Mouse (Mus musculus): Measurements from ENCODE around the gene C130050O18Rik. TPM values are rescaled to one million over a fixed set of nuclear protein-coding genes. Genes with fewer than 3 reads are reported as not detected.
"Not testable (repeated sequence)": the region's sequence is repeated elsewhere in the genome, so short reads cannot be mapped to it uniquely, and the experiment has no call there.

The C130050O18Rik gene
- polyA plus RNA-seq, 1 experiment from 2014 or later, result 0.92 TPM

GRCm38 (mm10) chr5:139387329-139388194 is 17.5 kb upstream of the C130050O18Rik start:
- H3K9me3 ChIP-seq (ENCODE audit: low read length), result no peaks in the 10 kb centered on the region
- H3K4me2 ChIP-seq (replicated peaks; ENCODE audit: low read depth, low read length), result no peak overlapping the region
- 63% methylated on average over 10 of the region's 10 CpGs for WGBS
- no peaks in the 10 kb centered on the region for H3K27me3 ChIP-seq (ENCODE audit: insufficient read depth, low read length)
- no peak for ATAC-seq (ENCODE audit: low FRiP score, low TSS enrichment)
- peaks cover 73% of the 10 kb centered on the region for H3K4me1 ChIP-seq (ENCODE audit: insufficient read depth, low read length)
- no peak overlapping the region for H3K4me3 ChIP-seq (ENCODE audit: low read length)
- no peak overlapping the region for H3K9ac ChIP-seq (replicated peaks; ENCODE audit: low read length)
- H3K27ac ChIP-seq (ENCODE audit: low read length), result peak overlapping the region; percentile 87
- peaks cover 3% of the 10 kb centered on the region; the same call in 1 of the 2 replicates for H3K36me3 ChIP-seq (ENCODE audit: insufficient read depth, low read length)

- H3K4me3 ChIP-seq (ENCODE audit: low read length), result no peak overlapping the region
- no peak overlapping the region for H3K4me2 ChIP-seq (replicated peaks; ENCODE audit: low read depth, low read length)
- no peaks in the 10 kb centered on the region for H3K27me3 ChIP-seq (ENCODE audit: insufficient read depth, low read length)
- 0 out of 2 replicates have a peak overlapping the region, but pooled peaks have one; percentile 1 for H3K9ac ChIP-seq (replicated peaks; ENCODE audit: low read length)
- H3K9me3 ChIP-seq (ENCODE audit: low read length), result no peaks in the 10 kb centered on the region
- peaks cover 67% of the 10 kb centered on the region for H3K4me1 ChIP-seq (ENCODE audit: insufficient read depth, low read length)
- peaks cover 9% of the 10 kb centered on the region for H3K36me3 ChIP-seq (ENCODE audit: insufficient read depth, low read length)
- 36% methylated on average over 4 of the region's 4 CpGs for WGBS
- ATAC-seq (ENCODE audit: low FRiP score, low TSS enrichment), result no peak
- H3K27ac ChIP-seq (ENCODE audit: low read length), result peak overlapping the region; percentile 87
These were observed 16.9 kb upstream of the C130050O18Rik start for GRCm38 (mm10) chr5:139388195-139388570.

GRCm38 (mm10) chr5:139388694-139389675 is 16.1 kb upstream of the C130050O18Rik start:
- peak overlapping the region; percentile 87 for H3K27ac ChIP-seq (ENCODE audit: low read length)
- no peaks in the 10 kb centered on the region for H3K27me3 ChIP-seq (ENCODE audit: insufficient read depth, low read length)
- peaks cover 59% of the 10 kb centered on the region for H3K4me1 ChIP-seq (ENCODE audit: insufficient read depth, low read length)
- peak overlapping the region; percentile 39; the same call in 1 of the 2 replicates for H3K9ac ChIP-seq (replicated peaks; ENCODE audit: low read length)
- no peak overlapping the region for H3K4me2 ChIP-seq (replicated peaks; ENCODE audit: low read depth, low read length)
- 51% methylated on average over 17 of the region's 17 CpGs for WGBS
- ATAC-seq (ENCODE audit: low FRiP score, low TSS enrichment), result no peak
- no peaks in the 10 kb centered on the region for H3K9me3 ChIP-seq (ENCODE audit: low read length)
- H3K36me3 ChIP-seq (ENCODE audit: insufficient read depth, low read length), result peaks cover 9% of the 10 kb centered on the region
- no peak overlapping the region for H3K4me3 ChIP-seq (ENCODE audit: low read length)

GRCm38 (mm10) chr5:139389676-139390061 is 15.4 kb upstream of the C130050O18Rik start:
- peak; percentile 60 for ATAC-seq (ENCODE audit: low FRiP score, low TSS enrichment)
- Histone ChIP-seq H3K9ac (replicated peaks; ENCODE audit: low read length) (peak overlapping the region; percentile 39; the same call in 1 of the 2 replicates), H3K27me3 (ENCODE audit: insufficient read depth, low read length) (no peaks in the 10 kb centered on the region), H3K36me3 (ENCODE audit: insufficient read depth, low read length) (peaks cover 9% of the 10 kb centered on the region), H3K4me3 (ENCODE audit: low read length) (no peak overlapping the region), H3K4me2 (replicated peaks; ENCODE audit: low read depth, low read length) (no peak overlapping the region; the same call in 1 of the 2 replicates), H3K9me3 (ENCODE audit: low read length) (no peaks in the 10 kb centered on the region), H3K4me1 (ENCODE audit: insufficient read depth, low read length) (peaks cover 52% of the 10 kb centered on the region), H3K27ac (ENCODE audit: low read length) (peak overlapping the region; percentile 87)
- 6% methylated on average over 6 of the region's 6 CpGs for WGBS

GRCm38 (mm10) chr5:139390324-139391119 is 14.6 kb upstream of the C130050O18Rik start:
- H3K36me3 ChIP-seq (ENCODE audit: insufficient read depth, low read length); H3K4me2 ChIP-seq (replicated peaks; ENCODE audit: low read depth, low read length); H3K4me3 ChIP-seq (ENCODE audit: low read length); ATAC-seq (ENCODE audit: low FRiP score, low TSS enrichment); H3K27ac ChIP-seq (ENCODE audit: low read length); H3K9ac ChIP-seq (replicated peaks; ENCODE audit: low read length); H3K27me3 ChIP-seq (ENCODE audit: insufficient read depth, low read length); H3K9me3 ChIP-seq (ENCODE audit: low read length): not testable (repeated sequence)
- peaks cover 45% of the 10 kb centered on the region for H3K4me1 ChIP-seq (ENCODE audit: insufficient read depth, low read length)
- WGBS, result 80% methylated on average over 5 of the region's 5 CpGs

- no peaks in the 10 kb centered on the region for H3K27me3 ChIP-seq (ENCODE audit: insufficient read depth, low read length)
- no peak overlapping the region for H3K9ac ChIP-seq (replicated peaks; ENCODE audit: low read length)
- H3K4me1 ChIP-seq (ENCODE audit: insufficient read depth, low read length), result peaks cover 45% of the 10 kb centered on the region
- no peak overlapping the region for H3K27ac ChIP-seq (ENCODE audit: low read length)
- 62% methylated on average over 11 of the region's 11 CpGs for WGBS
- no peak overlapping the region for H3K4me2 ChIP-seq (replicated peaks; ENCODE audit: low read depth, low read length)
- no peak overlapping the region for H3K4me3 ChIP-seq (ENCODE audit: low read length)
- ATAC-seq (ENCODE audit: low FRiP score, low TSS enrichment), result no peak
- H3K9me3 ChIP-seq (ENCODE audit: low read length), result no peaks in the 10 kb centered on the region
- H3K36me3 ChIP-seq (ENCODE audit: insufficient read depth, low read length), result peaks cover 9% of the 10 kb centered on the region
These were observed 13.6 kb upstream of the C130050O18Rik start for GRCm38 (mm10) chr5:139391309-139391990.

- Histone ChIP-seq H3K4me1 (ENCODE audit: insufficient read depth, low read length) (peaks cover 39% of the 10 kb centered on the region), H3K27me3 (ENCODE audit: insufficient read depth, low read length) (no peaks in the 10 kb centered on the region), H3K9ac (replicated peaks; ENCODE audit: low read length) (no peak overlapping the region), H3K27ac (ENCODE audit: low read length) (no peak overlapping the region), H3K4me3 (ENCODE audit: low read length) (no peak overlapping the region), H3K9me3 (ENCODE audit: low read length) (no peaks in the 10 kb centered on the region), H3K36me3 (ENCODE audit: insufficient read depth, low read length) (peaks cover 9% of the 10 kb centered on the region), H3K4me2 (replicated peaks; ENCODE audit: low read depth, low read length) (no peak overlapping the region)
- ATAC-seq (ENCODE audit: low FRiP score, low TSS enrichment), result no peak
- 91% methylated on average over 37 of the region's 37 CpGs for WGBS
These were observed 12.6 kb upstream of the C130050O18Rik start for GRCm38 (mm10) chr5:139392219-139393196.

GRCm38 (mm10) chr5:139393197-139393588 is 11.9 kb upstream of the C130050O18Rik start:
- Histone ChIP-seq H3K9ac (replicated peaks; ENCODE audit: low read length) (no peak overlapping the region), H3K4me3 (ENCODE audit: low read length) (no peak overlapping the region), H3K4me2 (replicated peaks; ENCODE audit: low read depth, low read length) (no peak overlapping the region), H3K36me3 (ENCODE audit: insufficient read depth, low read length) (peaks cover 9% of the 10 kb centered on the region), H3K9me3 (ENCODE audit: low read length) (no peaks in the 10 kb centered on the region), H3K27me3 (ENCODE audit: insufficient read depth, low read length) (no peaks in the 10 kb centered on the region), H3K4me1 (ENCODE audit: insufficient read depth, low read length) (peaks cover 33% of the 10 kb centered on the region), H3K27ac (ENCODE audit: low read length) (no peak overlapping the region)
- no peak for ATAC-seq (ENCODE audit: low FRiP score, low TSS enrichment)
- 90% methylated on average over 16 of the region's 16 CpGs for WGBS
